Mouse (Mus musculus) ovary, adult 10 weeks (tissue): ENCODE results near the gene Rasgrp4. TPM values are rescaled to one million over a fixed set of nuclear protein-coding genes. Genes with fewer than 3 reads are reported as not detected.

Source experiments
- polyA plus RNA-seq: library from polyadenylated mRNA; stranded (reverse); fragments of 350-450 nt; fragmentation: Illumina TruSeq; extraction: RNeasy Lipid Tissue Mini Kit (QIAGEN cat#74804); gene quantifications from one replicate; pipeline ENCODE4 v1.2.3, GENCODE M21; 2014

The Rasgrp4 gene
- polyA plus RNA-seq: 0.74 TPM

DNA sequence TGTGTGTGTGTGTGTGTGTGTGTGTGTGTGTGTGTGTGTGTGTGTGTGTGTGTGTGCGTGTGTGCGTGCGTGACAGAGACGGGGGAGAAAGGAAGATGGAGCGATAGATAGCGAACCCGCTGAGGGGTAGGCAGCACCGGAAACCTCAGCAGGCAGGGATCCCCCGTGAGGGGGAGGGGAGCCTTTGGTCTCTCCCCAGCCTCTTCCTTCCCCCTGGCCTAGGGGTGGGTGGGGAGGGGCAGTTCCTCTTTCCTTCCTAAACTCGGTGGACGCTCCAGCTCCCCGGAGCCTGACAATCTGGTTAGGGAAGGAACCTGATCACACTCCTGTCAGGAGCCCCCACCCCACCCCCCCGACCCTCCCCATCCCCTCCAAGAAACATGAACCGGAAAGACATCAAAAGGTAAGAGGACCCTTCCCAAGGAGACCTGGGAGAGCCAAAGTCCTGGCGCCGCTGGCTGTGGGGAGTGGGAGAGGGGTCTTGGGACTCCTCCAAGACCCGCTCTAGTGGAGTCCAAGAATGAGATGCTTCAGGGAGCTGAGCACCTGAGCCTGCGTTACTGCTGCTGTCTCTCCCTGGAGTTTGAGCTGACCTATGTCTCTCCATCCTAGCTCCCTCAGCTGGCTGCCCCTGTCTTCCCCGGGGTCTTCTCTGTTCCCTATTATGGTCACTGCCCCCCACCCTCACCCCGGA, at the start of gene Rasgrp4:
TSS of gene Rasgrp4 (plus strand) at position 159 of the 694 bp plus-strand sequence.

DNA sequence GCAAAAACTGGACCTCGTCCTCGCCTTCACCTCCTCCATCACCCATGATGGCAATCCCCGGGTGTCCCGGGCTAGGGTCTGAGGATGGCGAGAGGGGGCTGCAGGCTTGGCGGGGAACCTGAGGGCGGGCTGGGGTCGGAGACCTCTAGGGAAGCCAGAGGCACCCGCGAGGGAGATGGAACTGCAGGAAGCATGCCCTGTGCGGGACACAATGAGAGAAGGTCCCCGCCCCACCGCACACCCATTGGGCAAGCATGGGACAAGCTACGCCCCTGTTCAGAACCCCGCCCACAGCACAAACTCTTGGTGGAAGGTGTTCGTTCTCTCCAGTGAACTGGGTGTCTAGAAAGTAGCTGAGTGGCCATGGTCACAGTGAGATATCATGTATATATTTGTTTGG, 9.7 kb upstream of the Rasgrp4 start, which contains the start of gene Ryr1:
TSS of gene Ryr1 (minus strand) at position 210 of the 400 bp plus-strand sequence.

DNA sequence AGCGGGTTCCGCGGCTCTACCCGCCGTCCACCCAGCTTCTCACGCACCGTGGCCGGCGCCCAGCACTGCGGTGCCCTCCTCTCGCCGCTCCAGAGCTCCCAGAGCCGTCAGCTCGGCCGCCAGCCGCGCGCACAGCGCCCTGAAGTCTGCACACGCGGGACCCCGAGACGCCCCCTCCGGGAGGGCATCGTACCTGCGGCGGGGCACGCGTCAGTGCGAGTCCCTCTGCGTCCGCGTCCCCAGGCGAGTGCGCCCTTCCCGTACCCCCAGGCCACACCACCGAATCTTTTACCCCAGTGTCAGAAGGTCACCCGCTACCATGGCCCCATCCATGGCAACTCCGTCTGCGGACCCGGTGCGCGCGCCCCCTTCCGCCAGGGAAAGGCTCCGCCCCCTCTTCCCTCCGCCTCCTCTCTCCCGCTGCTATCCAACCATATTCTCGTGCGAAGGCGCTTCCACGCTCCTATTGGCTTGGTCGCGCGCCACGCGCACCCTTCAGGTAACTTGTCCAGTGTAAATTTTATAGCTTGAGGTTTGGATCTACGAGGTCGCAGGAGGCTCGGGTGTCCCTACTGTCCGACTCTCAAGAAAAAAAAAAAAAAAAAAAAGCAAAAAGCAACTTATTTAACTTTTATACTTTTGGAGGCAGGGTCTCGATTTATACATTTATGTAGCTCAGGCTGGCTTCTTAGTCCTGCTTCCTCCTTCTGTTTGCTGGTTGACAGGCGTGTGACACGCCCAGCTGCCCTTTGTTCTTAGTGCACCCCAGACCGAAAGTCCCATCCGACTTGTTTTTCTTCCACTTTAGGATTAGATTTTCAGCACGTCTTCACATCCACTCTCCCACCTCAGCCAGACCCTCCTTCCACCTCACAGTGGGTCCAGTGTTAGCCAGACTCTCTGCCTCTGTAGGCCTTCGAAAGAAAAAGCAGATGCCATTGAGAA, 21.5 kb downstream of the Rasgrp4 start, which contains the start of gene Fam98c:
TSS of gene Fam98c (minus strand) at position 397 of the 945 bp plus-strand sequence.

DNA sequence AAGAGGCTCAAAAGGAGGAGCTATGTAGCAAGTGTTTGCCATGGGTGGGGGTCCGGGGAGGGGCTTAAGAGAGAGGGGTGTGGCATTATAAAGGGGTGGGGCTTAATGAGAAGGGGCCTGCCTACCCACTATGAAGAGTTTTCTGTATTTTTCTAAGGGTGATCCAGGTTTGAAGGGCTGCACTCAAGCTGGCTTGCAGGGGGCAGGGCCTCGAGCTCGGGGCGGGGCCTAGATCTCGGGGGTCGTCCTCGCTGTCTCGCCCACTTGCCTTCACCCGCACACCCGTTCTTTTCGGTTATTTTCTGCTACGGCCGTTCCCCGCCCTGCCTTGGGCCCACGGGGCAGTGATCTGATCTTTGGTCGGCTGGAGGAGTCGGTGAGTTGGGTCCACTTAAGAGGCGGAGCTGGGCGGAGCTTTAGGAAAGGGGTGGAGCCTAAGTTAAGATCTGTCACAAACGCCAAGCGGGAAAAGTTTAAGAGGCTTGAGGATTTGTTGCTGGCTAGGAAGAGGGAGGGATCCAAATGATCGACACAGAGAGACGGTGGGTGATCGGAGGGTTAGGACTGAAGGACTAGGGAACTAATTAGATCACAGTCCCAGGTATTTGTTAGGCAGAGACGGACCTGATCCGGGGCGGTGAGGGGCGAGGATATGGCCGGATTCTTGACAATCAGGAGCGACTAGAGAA, 35.6 kb downstream of the Rasgrp4 start, which contains the start of the genes Ggn and Spred3:
TSS of gene Ggn (plus strand) at position 145 of the 689 bp plus-strand sequence.
TSS of gene Spred3 (minus strand) at position 346 of the 689 bp plus-strand sequence.

DNA sequence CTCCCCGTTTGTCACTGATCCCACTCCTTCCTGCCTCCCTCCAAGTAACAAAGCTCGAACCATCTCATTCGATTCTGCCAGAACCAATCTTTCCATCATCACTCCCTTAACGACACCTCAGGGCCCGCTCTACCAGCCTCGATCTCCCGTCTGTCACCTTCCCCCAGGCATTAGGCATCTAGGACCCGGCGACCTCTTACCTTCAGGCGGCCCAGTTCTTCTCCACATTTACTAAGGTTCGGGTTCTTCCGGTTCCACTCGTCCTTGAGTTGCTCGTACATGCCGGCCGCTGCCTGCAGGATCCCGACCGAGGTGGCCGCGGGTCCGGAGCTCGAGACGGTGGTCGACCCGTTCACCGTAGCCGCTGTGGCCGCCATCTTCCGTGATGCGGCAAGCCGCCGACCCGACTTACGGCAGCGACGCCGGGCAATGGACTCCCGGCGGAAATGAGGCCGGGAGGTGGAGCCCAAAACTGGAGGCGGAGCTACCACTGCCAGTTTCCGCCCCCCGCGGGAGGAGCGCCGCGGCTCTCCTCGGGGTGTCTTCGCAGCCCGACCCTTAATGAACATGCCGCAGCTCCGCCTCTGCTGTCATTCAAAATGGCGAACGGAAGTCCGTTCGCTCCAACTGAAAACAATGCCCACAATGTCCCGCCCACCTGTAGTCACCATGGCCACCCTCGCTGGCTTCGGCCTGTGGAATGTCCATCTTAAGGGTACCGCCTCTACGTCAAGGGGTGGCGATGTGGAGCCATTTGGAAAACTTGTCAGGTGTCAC, 45.6 kb downstream of the Rasgrp4 start, which contains the start of gene Psmd8:
TSS of gene Psmd8 (minus strand) at position 625 of the 777 bp plus-strand sequence.

Other genes starting within 250 kb of the Rasgrp4 start
- 33.7 TPM for gene Actn4, start 172.5 kb upstream of the Rasgrp4 start, polyA plus RNA-seq
- gene Eif3k, start 153.0 kb upstream of the Rasgrp4 start, polyA plus RNA-seq: 2.1 TPM
- not detected for gene Map4k1, start 152.8 kb upstream of the Rasgrp4 start, polyA plus RNA-seq
- not detected for gene Ryr1, start 9.7 kb upstream of the Rasgrp4 start, polyA plus RNA-seq
- gene Fam98c, start 21.4 kb downstream of the Rasgrp4 start, polyA plus RNA-seq: 0.71 TPM
- gene Ggn, start 35.4 kb downstream of the Rasgrp4 start, polyA plus RNA-seq: not detected
- gene Spred3, start 35.6 kb downstream of the Rasgrp4 start, polyA plus RNA-seq: 2.3 TPM
- gene Psmd8, start 45.9 kb downstream of the Rasgrp4 start, polyA plus RNA-seq: 58.9 TPM
- gene Catsperg1, start 79.2 kb downstream of the Rasgrp4 start, polyA plus RNA-seq: 0.40 TPM
- gene Kcnk6, start 97.7 kb downstream of the Rasgrp4 start, polyA plus RNA-seq: 2.7 TPM
- not detected for gene Yif1b, start 103.5 kb downstream of the Rasgrp4 start, polyA plus RNA-seq
- gene 2200002D01Rik, start 113.6 kb downstream of the Rasgrp4 start, polyA plus RNA-seq: not detected
- gene Spint2, start 147.1 kb downstream of the Rasgrp4 start, polyA plus RNA-seq: 10.6 TPM
- gene Ppp1r14a, start 154.5 kb downstream of the Rasgrp4 start, polyA plus RNA-seq: not detected
- gene Dpf1, start 169.1 kb downstream of the Rasgrp4 start, polyA plus RNA-seq: 0.29 TPM